20 mouse cellular contexts compared by ENCODE assay signal in the genomic region with DNA sequence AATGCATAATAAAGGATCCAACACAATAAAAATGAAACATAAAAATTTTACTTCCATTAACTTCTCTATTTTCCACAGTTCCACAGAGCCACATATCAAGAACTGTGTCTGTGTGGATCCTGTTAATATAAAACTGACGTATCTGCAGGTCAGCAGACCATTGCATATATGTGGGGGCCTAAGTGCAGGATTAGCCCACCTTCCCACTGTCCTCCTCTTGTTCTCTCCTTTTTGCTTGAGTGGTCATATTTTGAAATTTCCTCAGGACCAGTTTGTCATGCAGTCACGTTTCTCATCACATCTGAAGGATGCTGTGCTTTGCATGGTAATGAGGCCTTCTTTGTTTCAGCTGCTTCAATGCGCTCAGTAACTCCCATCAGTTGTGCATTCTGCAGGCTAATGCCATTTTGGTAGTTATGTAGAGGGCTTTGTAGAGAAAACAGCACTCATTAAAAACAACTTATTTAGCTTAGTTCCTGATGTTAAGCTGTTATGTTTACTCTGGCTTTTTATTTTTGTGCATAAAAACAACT.
DNase-seq lines count a peak whose midpoint lies in the region; ATAC-seq and TF ChIP-seq lines count a peak whose summit lies in the region.
"Had no signal": no experiment of that assay in that cellular context is flagged by ENCODE, and none has a peak within 500 bp of the region (broad histone marks: within the 10 kb centered on the region; RNA-seq: fewer than 3 reads in every experiment).

No protein-coding gene starts in this region.

- no peaks in the 10 kb centered on the region for H3K9me3 ChIP-seq in neural tube, embryonic 13.5 days
- H3K9me3 ChIP-seq in forebrain, embryonic 14.5 days (replicated peaks; ENCODE audit: control insufficient read depth, low read length) = no peaks in the 10 kb centered on the region
- no peaks in the 10 kb centered on the region for H3K9me3 ChIP-seq in hindbrain, embryonic 16.5 days (ENCODE audit: control insufficient read depth, low read length)
- H3K9me3 ChIP-seq in midbrain, postnatal 0 days (ENCODE audit: low read length) = no peaks in the 10 kb centered on the region
- no peaks in the 10 kb centered on the region for H3K9me3 ChIP-seq in intestine, embryonic 15.5 days
- H3K9me3 ChIP-seq: embryonic facial prominence, embryonic 13.5 days; heart, embryonic 15.5 days; stomach, embryonic 15.5 days had no signal

- no peaks in the 10 kb centered on the region for H3K27me3 ChIP-seq in neural tube, embryonic 13.5 days
- no peaks in the 10 kb centered on the region for H3K27me3 ChIP-seq in forebrain, embryonic 14.5 days (replicated peaks; ENCODE audit: control insufficient read depth, insufficient read depth, low read length)
- H3K27me3 ChIP-seq in hindbrain, embryonic 16.5 days (replicated peaks; ENCODE audit: control insufficient read depth, insufficient read depth, low read length) = no peaks in the 10 kb centered on the region
- H3K27me3 ChIP-seq in midbrain, postnatal 0 days (ENCODE audit: insufficient read depth, low read length) = no peaks in the 10 kb centered on the region
- H3K27me3 ChIP-seq in intestine, embryonic 15.5 days (replicated peaks) = no peaks in the 10 kb centered on the region
- H3K27me3 ChIP-seq: CH12.LX; embryonic facial prominence, embryonic 13.5 days; heart, embryonic 15.5 days; stomach, embryonic 15.5 days had no signal

- 0 out of 2 replicates have a peak, but pooled peaks cover 6% of the 10 kb centered on the region for H3K4me1 ChIP-seq in neural tube, embryonic 13.5 days (replicated peaks)
- H3K4me1 ChIP-seq in forebrain, embryonic 14.5 days (ENCODE audit: control insufficient read depth, insufficient read depth, low read length) = no peaks in the 10 kb centered on the region; the same call in 1 of the 2 replicates
- no peaks in the 10 kb centered on the region for H3K4me1 ChIP-seq in hindbrain, embryonic 16.5 days (ENCODE audit: control insufficient read depth, insufficient read depth, low read depth, low read length)
- H3K4me1 ChIP-seq in midbrain, postnatal 0 days (ENCODE audit: insufficient read depth, low read length) = no peaks in the 10 kb centered on the region
- H3K4me1 ChIP-seq in intestine, embryonic 15.5 days (replicated peaks) = no peaks in the 10 kb centered on the region
- H3K4me1 ChIP-seq: embryonic facial prominence, embryonic 13.5 days; heart, embryonic 15.5 days; stomach, embryonic 15.5 days had no signal

- no peak overlapping the region for H3K27ac ChIP-seq in neural tube, embryonic 13.5 days (replicated peaks)
- H3K27ac ChIP-seq in forebrain, embryonic 14.5 days (ENCODE audit: low read depth, low read length) = no peak overlapping the region
- no peak overlapping the region for H3K27ac ChIP-seq in hindbrain, embryonic 16.5 days (ENCODE audit: low read depth, low read length)
- H3K27ac ChIP-seq in midbrain, postnatal 0 days (ENCODE audit: low read depth, low read length) = no peak overlapping the region
- no peak overlapping the region for H3K27ac ChIP-seq in intestine, embryonic 15.5 days
- H3K27ac ChIP-seq: embryonic facial prominence, embryonic 13.5 days; heart, adult 2 months; heart, embryonic 15.5 days; stomach, embryonic 15.5 days had no signal

- WGBS in neural tube, embryonic 13.5 days = 46% methylated on average over 3 of the region's 3 CpGs
- 36% methylated on average over 3 of the region's 3 CpGs for WGBS in forebrain, embryonic 14.5 days
- WGBS in hindbrain, embryonic 16.5 days = 36% methylated on average over 3 of the region's 3 CpGs
- 36% methylated on average over 3 of the region's 3 CpGs for WGBS in midbrain, postnatal 0 days
- WGBS in intestine, embryonic 15.5 days = 74% methylated on average over 3 of the region's 3 CpGs

- no peak overlapping the region for H3K9ac ChIP-seq in neural tube, embryonic 13.5 days
- H3K9ac ChIP-seq in forebrain, embryonic 14.5 days (ENCODE audit: low read length) = no peak overlapping the region
- H3K9ac ChIP-seq in hindbrain, embryonic 16.5 days (ENCODE audit: low read depth, low read length) = no peak overlapping the region
- no peak overlapping the region for H3K9ac ChIP-seq in midbrain, postnatal 0 days (replicated peaks; ENCODE audit: low read length, poor library complexity, severe bottlenecking)
- no peak overlapping the region for H3K9ac ChIP-seq in intestine, embryonic 15.5 days
- H3K9ac ChIP-seq: embryonic facial prominence, embryonic 13.5 days; heart, embryonic 15.5 days; stomach, embryonic 15.5 days had no signal

- H3K4me2 ChIP-seq in neural tube, embryonic 13.5 days = no peak overlapping the region
- no peak overlapping the region for H3K4me2 ChIP-seq in forebrain, embryonic 14.5 days (ENCODE audit: low read length)
- no peak overlapping the region for H3K4me2 ChIP-seq in hindbrain, embryonic 16.5 days (ENCODE audit: low read length)
- H3K4me2 ChIP-seq in midbrain, postnatal 0 days (ENCODE audit: low read depth, low read length, poor library complexity, severe bottlenecking) = no peak overlapping the region
- H3K4me2 ChIP-seq in intestine, embryonic 15.5 days (replicated peaks) = no peak overlapping the region
- H3K4me2 ChIP-seq: embryonic facial prominence, embryonic 13.5 days; heart, embryonic 15.5 days; stomach, embryonic 15.5 days had no signal

- no peak overlapping the region for H3K4me3 ChIP-seq in neural tube, embryonic 13.5 days
- H3K4me3 ChIP-seq in forebrain, embryonic 14.5 days (ENCODE audit: low read depth, low read length) = no peak overlapping the region
- no peak overlapping the region for H3K4me3 ChIP-seq in hindbrain, embryonic 16.5 days (ENCODE audit: low read length)
- no peak overlapping the region for H3K4me3 ChIP-seq in midbrain, postnatal 0 days (ENCODE audit: low read depth, low read length)
- no peak overlapping the region for H3K4me3 ChIP-seq in intestine, embryonic 15.5 days (replicated peaks)
- H3K4me3 ChIP-seq: embryonic facial prominence, embryonic 13.5 days; heart, adult 2 months; heart, embryonic 15.5 days; stomach, embryonic 15.5 days had no signal

- no peak for DNase-seq in neural tube, embryonic 10.5 days (ENCODE audit: extremely low spot score, low spot score)
- peak; percentile 76 for DNase-seq in forebrain, embryonic 14.5 days (ENCODE audit: low spot score)
- DNase-seq in midbrain, postnatal 0 days (ENCODE audit: low spot score) = peak; percentile 48
- DNase-seq in gastrocnemius, postnatal 4 days (ENCODE audit: low spot score in 2 of 2) = no peak
- DNase-seq: adrenal gland, postnatal 36 days; cerebellum, adult 18-20 months; gastrocnemius, postnatal 14 days; heart, adult 2 months; kidney, adult 11 months; kidney, postnatal 10 days; liver; thymus, adult 18-20 months had no signal

- TF ChIP-seq CTCF in midbrain, postnatal 0 days (IDR thresholded peaks at IDR 0.05) = no peak

- ATAC-seq in neural tube, embryonic 13.5 days (ENCODE audit: low read depth) = peak; percentile 53; the same call in 1 of the 2 replicates
- peak; percentile 92 for ATAC-seq in forebrain, embryonic 14.5 days
- ATAC-seq in hindbrain, embryonic 16.5 days = peak; percentile 60; the same call in 1 of the 2 replicates
- ATAC-seq in midbrain, postnatal 0 days (ENCODE audit: low FRiP score) = no peak
- ATAC-seq in intestine, embryonic 15.5 days = no peak
- ATAC-seq: lung, postnatal 0 days had no signal

- no peaks in the 10 kb centered on the region for H3K36me3 ChIP-seq in neural tube, embryonic 13.5 days
- H3K36me3 ChIP-seq in forebrain, embryonic 14.5 days (ENCODE audit: control insufficient read depth, insufficient read depth, low read length) = no peaks in the 10 kb centered on the region
- H3K36me3 ChIP-seq in hindbrain, embryonic 16.5 days (ENCODE audit: control insufficient read depth, insufficient read depth, low read length) = no peaks in the 10 kb centered on the region
- H3K36me3 ChIP-seq in midbrain, postnatal 0 days (ENCODE audit: insufficient read depth, low read length) = no peaks in the 10 kb centered on the region
- H3K36me3 ChIP-seq in intestine, embryonic 15.5 days = no peaks in the 10 kb centered on the region
- H3K36me3 ChIP-seq: embryonic facial prominence, embryonic 13.5 days; heart, embryonic 15.5 days; stomach, embryonic 15.5 days had no signal

Comparison
In these comparisons a context has a peak if more than half of its experiments do, and no peak if none do; other contexts are left out.
1. ATAC-seq: peak in neural tube, embryonic 13.5 days (single experiment), forebrain, embryonic 14.5 days (single experiment) and hindbrain, embryonic 16.5 days (single experiment); none in midbrain, postnatal 0 days (single experiment) and intestine, embryonic 15.5 days (single experiment).
2. DNase-seq: peak in forebrain, embryonic 14.5 days (single experiment) and midbrain, postnatal 0 days (single experiment); none in neural tube, embryonic 10.5 days (single experiment) and gastrocnemius, postnatal 4 days (0 of 2).